Mouse (Mus musculus) intestine, embryonic 15.5 days (tissue): ENCODE results near the gene Shoc2. TPM values are rescaled to one million over a fixed set of nuclear protein-coding genes. Genes with fewer than 3 reads are reported as not detected.
A peak's percentile ranks its signal among the peaks of the same experiment; 100 is the strongest.
"Not testable (repeated sequence)": the region's sequence is repeated elsewhere in the genome, so short reads cannot be mapped to it uniquely, and the experiment has no call there.

Experiments used
- ATAC-seq: fragments of 200-750 bp; cut with Nextera tagmentation; 2 replicates; pipeline ENCODE4 v1.8.0; 2017; ENCODE audit warnings: moderate TSS enrichment, moderate library complexity
- H3K27ac ChIP-seq: fragments of 300-500 bp; sonication (generic); 2 replicates; pipeline ENCODE4 v1.5.1; 2015; ENCODE audit warnings: mild to moderate bottlenecking, inconsistent platforms
- H3K27me3 ChIP-seq: fragments of 300-500 bp; sonication (generic); replicated peaks from 2 replicates; pipeline ENCODE4 v1.6.1; 2015; ENCODE audit warnings: inconsistent platforms
- H3K36me3 ChIP-seq: fragments of 300-500 bp; sonication (generic); 2 replicates; pipeline ENCODE4 v1.6.1; 2015; ENCODE audit warnings: inconsistent platforms
- H3K4me1 ChIP-seq: fragments of 300-500 bp; sonication (generic); replicated peaks from 2 replicates; pipeline ENCODE4 v1.6.1; 2015; ENCODE audit warnings: inconsistent platforms
- H3K4me2 ChIP-seq: fragments of 300-500 bp; sonication (generic); replicated peaks from 2 replicates; pipeline ENCODE4 v1.6.1; 2015; ENCODE audit warnings: mild to moderate bottlenecking, inconsistent platforms
- H3K4me3 ChIP-seq: fragments of 300-500 bp; sonication (generic); replicated peaks from 2 replicates; pipeline ENCODE4 v1.5.1; 2015; ENCODE audit warnings: inconsistent platforms
- H3K9ac ChIP-seq: fragments of 300-500 bp; sonication (generic); 2 replicates; pipeline ENCODE4 v1.6.1; 2015; ENCODE audit warnings: inconsistent platforms
- H3K9me3 ChIP-seq: fragments of 300-500 bp; sonication (generic); 2 replicates; pipeline ENCODE4 v1.6.1; 2016; ENCODE audit warnings: inconsistent platforms
- WGBS: fragments of 180-500 bp; shearing (Covaris S2); methylation state at CpG from one replicate; pipeline ENCODE4 v1.1.7; 2015; 5-methylcytosine and 5-hydroxymethylcytosine counted together
- polyA plus RNA-seq: library from polyadenylated mRNA; unstranded; fragments of >200 nt; fragmentation: Nextera tagmentation; extraction: Ambion mirVana; gene quantifications from 2 replicates; pipeline ENCODE4 v1.2.1, GENCODE M21; 2015

Shoc2 gene
- polyA plus RNA-seq, 1 experiment from 2014 or later, result 42.9 TPM

- Histone ChIP-seq H3K4me1 (peaks cover 8% of the 10 kb centered on the region; the same call in 1 of the 2 replicates), H3K27ac (no peak overlapping the region), H3K9ac (0 out of 2 replicates have a peak overlapping the region, but pooled peaks have one; percentile 91), H3K27me3 (no peaks in the 10 kb centered on the region), H3K4me2 (peak overlapping the region; percentile 78), H3K9me3 (no peaks in the 10 kb centered on the region), H3K4me3 (peak overlapping the region; percentile 94; the same call in 1 of the 2 replicates), H3K36me3 (peaks cover 4% of the 10 kb centered on the region; the same call in 1 of the 2 replicates)
- no peak for ATAC-seq
- WGBS, result 56% methylated on average over 7 of the region's 7 CpGs
Observed at GRCm38 (mm10) chr19:53904833-53905480, 39.1 kb upstream of the Shoc2 start.

GRCm38 (mm10) chr19:53906033-53906702 lies 37.9 kb upstream of the Shoc2 start:
- Histone ChIP-seq H3K27me3 (no peaks in the 10 kb centered on the region), H3K36me3 (peaks cover 4% of the 10 kb centered on the region; the same call in 1 of the 2 replicates), H3K9ac (no peak overlapping the region), H3K4me1 (peaks cover 8% of the 10 kb centered on the region; the same call in 1 of the 2 replicates), H3K4me3 (no peak overlapping the region), H3K9me3 (no peaks in the 10 kb centered on the region), H3K4me2 (peak overlapping the region; percentile 19; the same call in 1 of the 2 replicates), H3K27ac (no peak overlapping the region)
- ATAC-seq, result no peak
- 31% methylated on average over 6 of the region's 6 CpGs for WGBS

- H3K4me3 ChIP-seq, H3K4me2 ChIP-seq, H3K9ac ChIP-seq, H3K9me3 ChIP-seq, H3K36me3 ChIP-seq, ATAC-seq, H3K27me3 ChIP-seq, H3K27ac ChIP-seq, H3K4me1 ChIP-seq: not testable (repeated sequence)
Observed at GRCm38 (mm10) chr19:53906703-53907070, 37.4 kb upstream of the Shoc2 start.

- peaks cover 14% of the 10 kb centered on the region; the same call in 1 of the 2 replicates for H3K36me3 ChIP-seq
- no peak overlapping the region for H3K4me3 ChIP-seq
- H3K4me1 ChIP-seq, result no peaks in the 10 kb centered on the region
- no peak overlapping the region for H3K9ac ChIP-seq
- H3K27me3 ChIP-seq, result no peaks in the 10 kb centered on the region
- WGBS, result 91% methylated on average over 4 of the region's 4 CpGs
- no peaks in the 10 kb centered on the region for H3K9me3 ChIP-seq
- ATAC-seq, result no peak
- H3K4me2 ChIP-seq, result no peak overlapping the region
- H3K27ac ChIP-seq, result no peak overlapping the region
Observed at GRCm38 (mm10) chr19:53914950-53915349, 29.2 kb upstream of the Shoc2 start.

- no peak for ATAC-seq
- H3K27me3 ChIP-seq, result no peaks in the 10 kb centered on the region
- no peaks in the 10 kb centered on the region for H3K9me3 ChIP-seq
- H3K4me2 ChIP-seq, result no peak overlapping the region
- no peak overlapping the region for H3K27ac ChIP-seq
- no peak overlapping the region for H3K9ac ChIP-seq
- H3K4me1 ChIP-seq, result no peaks in the 10 kb centered on the region
- H3K4me3 ChIP-seq, result no peak overlapping the region
- peaks cover 18% of the 10 kb centered on the region for H3K36me3 ChIP-seq
- 89% methylated on average over 10 of the region's 10 CpGs for WGBS
Observed at GRCm38 (mm10) chr19:53919541-53919940, 24.6 kb upstream of the Shoc2 start.

- ATAC-seq, H3K4me3 ChIP-seq, H3K27ac ChIP-seq, H3K27me3 ChIP-seq, H3K9ac ChIP-seq, H3K9me3 ChIP-seq, H3K4me2 ChIP-seq, H3K4me1 ChIP-seq: not testable (repeated sequence)
- WGBS, result 89% methylated on average over 3 of the region's 3 CpGs
- peaks cover 14% of the 10 kb centered on the region for H3K36me3 ChIP-seq
Observed at GRCm38 (mm10) chr19:53921996-53922395, 22.1 kb upstream of the Shoc2 start.

GRCm38 (mm10) chr19:53925338-53925751 lies 18.8 kb upstream of the Shoc2 start:
- peaks cover 6% of the 10 kb centered on the region for H3K36me3 ChIP-seq
- H3K27me3 ChIP-seq, result no peaks in the 10 kb centered on the region
- H3K4me1 ChIP-seq, result no peaks in the 10 kb centered on the region
- H3K9ac ChIP-seq, result no peak overlapping the region
- no peak overlapping the region for H3K27ac ChIP-seq
- WGBS, result 85% methylated on average over 2 of the region's 2 CpGs
- H3K4me3 ChIP-seq, result no peak overlapping the region
- ATAC-seq, result no peak
- no peak overlapping the region for H3K4me2 ChIP-seq
- H3K9me3 ChIP-seq, result no peaks in the 10 kb centered on the region

- H3K4me3 ChIP-seq, result no peak overlapping the region
- H3K4me1 ChIP-seq, result no peaks in the 10 kb centered on the region
- ATAC-seq, result no peak
- WGBS, result 92% methylated on average over 1 of the region's 1 CpGs
- H3K4me2 ChIP-seq, result no peak overlapping the region
- no peak overlapping the region for H3K27ac ChIP-seq
- H3K9ac ChIP-seq, result no peak overlapping the region
- peaks cover 6% of the 10 kb centered on the region for H3K36me3 ChIP-seq
- no peaks in the 10 kb centered on the region for H3K27me3 ChIP-seq
- no peaks in the 10 kb centered on the region for H3K9me3 ChIP-seq
Observed at GRCm38 (mm10) chr19:53926705-53927104, 17.4 kb upstream of the Shoc2 start.

- ATAC-seq, result no peak
- H3K27ac ChIP-seq, result no peak overlapping the region
- no peaks in the 10 kb centered on the region for H3K9me3 ChIP-seq
- no peaks in the 10 kb centered on the region for H3K27me3 ChIP-seq
- no peak overlapping the region for H3K4me2 ChIP-seq
- peaks cover 3% of the 10 kb centered on the region; the same call in 1 of the 2 replicates for H3K36me3 ChIP-seq
- H3K9ac ChIP-seq, result no peak overlapping the region
- WGBS, result 92% methylated on average over 3 of the region's 3 CpGs
- no peak overlapping the region for H3K4me3 ChIP-seq
- H3K4me1 ChIP-seq, result no peaks in the 10 kb centered on the region
Observed at GRCm38 (mm10) chr19:53929218-53929617, 14.9 kb upstream of the Shoc2 start.

GRCm38 (mm10) chr19:53933050-53933449 lies 11.1 kb upstream of the Shoc2 start:
- Histone ChIP-seq H3K27ac (no peak overlapping the region), H3K27me3 (no peaks in the 10 kb centered on the region), H3K4me1 (no peaks in the 10 kb centered on the region), H3K4me3 (no peak overlapping the region), H3K9ac (no peak overlapping the region), H3K9me3 (no peaks in the 10 kb centered on the region), H3K4me2 (no peak overlapping the region), H3K36me3 (0 out of 2 replicates have a peak, but pooled peaks cover 3% of the 10 kb centered on the region)
- ATAC-seq, result no peak

GRCm38 (mm10) chr19:53934046-53934445 lies 10.1 kb upstream of the Shoc2 start:
- no peaks in the 10 kb centered on the region for H3K9me3 ChIP-seq
- no peak overlapping the region for H3K27ac ChIP-seq
- no peak overlapping the region for H3K9ac ChIP-seq
- no peak overlapping the region for H3K4me3 ChIP-seq
- H3K36me3 ChIP-seq, result 0 out of 2 replicates have a peak, but pooled peaks cover 3% of the 10 kb centered on the region
- no peaks in the 10 kb centered on the region for H3K27me3 ChIP-seq
- no peaks in the 10 kb centered on the region for H3K4me1 ChIP-seq
- ATAC-seq, result no peak
- no peak overlapping the region for H3K4me2 ChIP-seq

GRCm38 (mm10) chr19:53939467-53939866 lies 4.6 kb upstream of the Shoc2 start:
- whole genome bisulfite sequencing, result 83% methylated on average over 4 of the region's 4 CpGs
- no peak overlapping the region for H3K9ac ChIP-seq

GRCm38 (mm10) chr19:53941139-53941538 lies 3.0 kb upstream of the Shoc2 start:
- Histone ChIP-seq H3K36me3 (no peaks in the 10 kb centered on the region), H3K4me1 (peaks cover 6% of the 10 kb centered on the region; the same call in 1 of the 2 replicates), H3K4me2 (no peak overlapping the region), H3K27ac (no peak overlapping the region), H3K4me3 (no peak overlapping the region), H3K9me3 (no peaks in the 10 kb centered on the region), H3K9ac (no peak overlapping the region), H3K27me3 (no peaks in the 10 kb centered on the region)
- no peak for ATAC-seq
- WGBS, result 68% methylated on average over 4 of the region's 4 CpGs

More at GRCm38 (mm10) chr19:53939467-53939866, 4.6 kb upstream of the Shoc2 start:
- Histone ChIP-seq H3K4me2 (no peak overlapping the region), H3K4me3 (no peak overlapping the region), H3K36me3 (no peaks in the 10 kb centered on the region), H3K9me3 (no peaks in the 10 kb centered on the region), H3K4me1 (0 out of 2 replicates have a peak, but pooled peaks cover 3% of the 10 kb centered on the region), H3K27ac (no peak overlapping the region), H3K27me3 (no peaks in the 10 kb centered on the region)
- no peak for ATAC-seq
